Mouse (Mus musculus) embryonic fibroblast, embryonic 13.5 days (primary cell): Measurements from ENCODE around the gene Chrd. TPM values are rescaled to one million over a fixed set of nuclear protein-coding genes. Genes with fewer than 3 reads are reported as not detected.

Experiments
- H3K27ac ChIP-seq: 2 replicates; pipeline ENCODE4 v1.5.1; 2012; ENCODE audit warnings: low read length, control low read depth, inconsistent platforms; ENCODE audit not compliant: insufficient read depth
- H3K4me1 ChIP-seq: 2 replicates; pipeline ENCODE4 v1.6.1; 2011; ENCODE audit warnings: low read length; ENCODE audit not compliant: control insufficient read depth, insufficient read depth
- H3K4me3 ChIP-seq: 2 replicates; pipeline ENCODE4 v1.5.1; 2011; ENCODE audit warnings: mild to moderate bottlenecking, control low read depth, low read length; ENCODE audit not compliant: insufficient read depth
- CTCF ChIP-seq: IDR thresholded peaks from 2 replicates; pipeline ENCODE4 v1.5.1; 2011; ENCODE audit warnings: mild to moderate bottlenecking, control low read depth, low read length, moderate library complexity, borderline replicate concordance; ENCODE audit not compliant: insufficient read depth
- POLR2A ChIP-seq: IDR thresholded peaks from 2 replicates; pipeline ENCODE4 v1.6.1; 2011; ENCODE audit warnings: low read depth, mild to moderate bottlenecking, control low read depth, low read length, moderate library complexity
- polyA plus RNA-seq: library from polyadenylated mRNA; stranded (reverse); fragments of >200 nt; gene quantifications from 2 replicates; pipeline ENCODE4 v1.2.4, GENCODE M21; 2011; ENCODE audit warnings: low read depth; ENCODE audit not compliant: missing spikeins, insufficient read length

The Chrd gene
- polyA plus RNA-seq, 1 experiment, result 7.3 TPM

- TF ChIP-seq POLR2A (no peak), CTCF (no peak)
- Histone ChIP-seq H3K27ac (no peak overlapping the region), H3K4me3 (no peak overlapping the region), H3K4me1 (peaks cover under 1% of the 10 kb centered on the region)
Measured at GRCm38 (mm10) chr16:20731688-20732087, 1.2 kb upstream of the Chrd start.

GRCm38 (mm10) chr16:20732251-20732924 is 539 bp upstream of the Chrd start:
- Histone ChIP-seq H3K4me3 (peak overlapping the region; percentile 44; the same call in 1 of the 2 replicates), H3K27ac (no peak overlapping the region), H3K4me1 (no peaks in the 10 kb centered on the region)
- TF ChIP-seq CTCF (no peak), POLR2A (no peak; the same call in 1 of the 2 replicates)

- no peak within 1 kb of the TSS for H3K27ac ChIP-seq
- no peak for TF ChIP-seq CTCF
- no peak for TF ChIP-seq POLR2A
Measured at GRCm38 (mm10) chr16:20733731-20734730, 1.1 kb downstream of the Chrd start, which contains the start of gene Thpo. TSS of gene Thpo (minus strand) at chr16:20734511.

GRCm38 (mm10) chr16:20735651-20736050 is 2.7 kb downstream of the Chrd start:
- TF ChIP-seq CTCF (no peak), POLR2A (no peak)
- Histone ChIP-seq H3K4me1 (no peaks in the 10 kb centered on the region), H3K27ac (no peak overlapping the region), H3K4me3 (no peak overlapping the region)

More at GRCm38 (mm10) chr16:20733731-20734730, 1.1 kb downstream of the Chrd start, which contains the start of gene Thpo:
- Histone ChIP-seq H3K4me1 (no peaks in the 10 kb centered on the region), H3K4me3 (peak within 1 kb of the TSS; percentile 44)

- TF ChIP-seq CTCF (no peak), POLR2A (no peak)
- no peaks in the 10 kb centered on the region for H3K4me1 ChIP-seq
- H3K4me3 ChIP-seq, result no peak overlapping the region
- H3K27ac ChIP-seq, result no peak overlapping the region
Measured at GRCm38 (mm10) chr16:20736168-20736567, 3.2 kb downstream of the Chrd start.

- H3K27ac ChIP-seq, result no peak overlapping the region
- TF ChIP-seq CTCF (no peak), POLR2A (no peak)
- no peak overlapping the region for H3K4me3 ChIP-seq
- H3K4me1 ChIP-seq, result no peaks in the 10 kb centered on the region
Measured at GRCm38 (mm10) chr16:20736823-20737222, 3.9 kb downstream of the Chrd start.

- Histone ChIP-seq H3K4me3 (no peak overlapping the region), H3K4me1 (no peaks in the 10 kb centered on the region), H3K27ac (no peak overlapping the region)
- TF ChIP-seq POLR2A, result no peak
- TF ChIP-seq CTCF, result no peak
Measured at GRCm38 (mm10) chr16:20739845-20740244, 6.9 kb downstream of the Chrd start.

GRCm38 (mm10) chr16:20746641-20747040 is 13.7 kb downstream of the Chrd start:
- Histone ChIP-seq H3K4me3 (no peak overlapping the region), H3K27ac (no peak overlapping the region), H3K4me1 (peaks cover 2% of the 10 kb centered on the region; the same call in 1 of the 2 replicates)
- TF ChIP-seq CTCF, result no peak
- no peak for TF ChIP-seq POLR2A

GRCm38 (mm10) chr16:20750518-20750917 is 17.6 kb downstream of the Chrd start:
- Histone ChIP-seq H3K4me1 (peaks cover 2% of the 10 kb centered on the region; the same call in 1 of the 2 replicates), H3K27ac (no peak overlapping the region), H3K4me3 (no peak overlapping the region)
- TF ChIP-seq CTCF, result no peak
- no peak for TF ChIP-seq POLR2A

- Histone ChIP-seq H3K4me3 (no peak overlapping the region), H3K27ac (no peak overlapping the region), H3K4me1 (peaks cover 2% of the 10 kb centered on the region; the same call in 1 of the 2 replicates)
- TF ChIP-seq POLR2A (no peak), CTCF (no peak)
Measured at GRCm38 (mm10) chr16:20756052-20756451, 23.1 kb downstream of the Chrd start.
